Mouse (Mus musculus): ENCODE measurements around the gene Vhl.

GRCm38 (mm10) chr6:113576044-113576443 lies 47.7 kb upstream of the Vhl start:
- TF ChIP-seq POLR2A (IDR thresholded peaks at IDR 0.05; ENCODE audit: extremely low read depth, insufficient read depth, low read length) (no peak), CTCF (IDR thresholded peaks at IDR 0.05; ENCODE audit: extremely low read depth, insufficient read depth, low read length) (no peak)

All from cortical plate, adult 2 months (tissue).